In genomic region chr11:97644834-97645233, GRCm38 (mm10) we compare ENCODE assay signal across 8 mouse cellular contexts. TPM values are rescaled to one million over a fixed set of nuclear protein-coding genes. Genes with fewer than 3 reads are reported as not detected.
DNase-seq lines count a peak whose midpoint lies in the region; TF ChIP-seq lines count a peak whose summit lies in the region.

No protein-coding gene starts in this region.

- H3K36me3 ChIP-seq in heart, adult 2 months (ENCODE audit: control insufficient read depth, insufficient read depth, low read length) = no peaks in the 10 kb centered on the region
- no peaks in the 10 kb centered on the region for H3K36me3 ChIP-seq in heart, embryonic 10.5 days

- TF ChIP-seq CTCF in heart, adult 2 months (IDR thresholded peaks at IDR 0.05) = peak; percentile 93

- TF ChIP-seq POLR2A in heart, adult 2 months (IDR thresholded peaks at IDR 0.05; ENCODE audit: insufficient read depth, low read depth, low read length) = no peak

- H3K4me1 ChIP-seq in heart, adult 2 months (ENCODE audit: control insufficient read depth, insufficient read depth, low read length) = no peaks in the 10 kb centered on the region
- H3K4me1 ChIP-seq in heart, embryonic 10.5 days = no peaks in the 10 kb centered on the region

- H3K4me3 ChIP-seq in heart, adult 2 months = no peak overlapping the region
- no peak overlapping the region for H3K4me3 ChIP-seq in heart, embryonic 10.5 days

- H3K9me3 ChIP-seq in heart, embryonic 10.5 days = no peaks in the 10 kb centered on the region

- H3K79me2 ChIP-seq in heart, adult 2 months (replicated peaks; ENCODE audit: control insufficient read depth, insufficient read depth, low read length) = no peaks in the 10 kb centered on the region

- peak; percentile 77 for TF ChIP-seq EP300 in heart, adult 2 months (IDR thresholded peaks at IDR 0.05; ENCODE audit: insufficient read depth, low read depth, low read length)

- intact Hi-C loops in heart, adult 2 months (cut with DNase I) = loop anchor here (1.0 kb wide), 1 partner anchor 45 kb away; no protein-coding TSS in a partner anchor

- no peak overlapping the region for H3K9ac ChIP-seq in heart, adult 2 months (ENCODE audit: low read depth, low read length)

- DNase-seq in heart, adult 2 months = peak; percentile 75 to 80
- DNase-seq in heart, embryonic 10.5 days (ENCODE audit: low spot score) = no peak
- DNase-seq in urinary bladder, postnatal 25 days (ENCODE audit: low spot score) = peak; percentile 67
- DNase-seq in urinary bladder, postnatal 4 days (ENCODE audit: low spot score in 2 of 2) = no peak
- DNase-seq in cerebellum, postnatal 25 days = peak; percentile 73 to 86
- DNase-seq in kidney, adult 8-10 months = peak; percentile 63 to 85
- peak; percentile 74 for DNase-seq in mesoderm, embryonic 11.5 days (ENCODE audit: low read depth, low spot score)
- peak; percentile 55 for DNase-seq in yolk sac, embryonic 10.5 days (ENCODE audit: low spot score)

- H3K27ac ChIP-seq in heart, adult 2 months = no peak overlapping the region
- H3K27ac ChIP-seq in heart, embryonic 10.5 days = no peak overlapping the region

- H3K27me3 ChIP-seq in heart, adult 2 months (ENCODE audit: control insufficient read depth, insufficient read depth, low read length) = no peaks in the 10 kb centered on the region
- H3K27me3 ChIP-seq in heart, embryonic 10.5 days (ENCODE audit: insufficient read depth, poor library complexity, severe bottlenecking) = no peaks in the 10 kb centered on the region

- 6% methylated on average over 6 of the region's 6 CpGs for WGBS in heart, adult 2 months
- WGBS in heart, embryonic 10.5 days = 4% methylated on average over 6 of the region's 6 CpGs

RNA-seq across cellular contexts. Expression of gene Epop, which starts 15.3 kb away (rescaled TPM):
- total RNA-seq in heart, adult 2 months (2021) = 1 to 10 TPM; 1.4 to 2.6 TPM
- polyA plus RNA-seq in heart, adult 2 months (2012; rRNA removed) = 0.44 and 0.61 TPM in 2 replicates
- 1.9 and 8.5 TPM in 2 replicates for polyA plus RNA-seq in heart, embryonic 10.5 days (2016; fragmentation: Nextera tagmentation; extraction: Ambion mirVana)

RNA-seq across cellular contexts. Expression of gene Mllt6, which starts 18.4 kb away (rescaled TPM):
- 10 to 100 TPM; 67.1 to 72.5 TPM for total RNA-seq in heart, adult 2 months (2021)
- 37.9 and 46.2 TPM in 2 replicates for polyA plus RNA-seq in heart, adult 2 months (2012; rRNA removed)
- 1.7 and 2.2 TPM in 2 replicates for polyA plus RNA-seq in heart, embryonic 10.5 days (2016; fragmentation: Nextera tagmentation; extraction: Ambion mirVana)

RNA-seq across cellular contexts. Expression of gene Cisd3, which starts 40.8 kb away (rescaled TPM):
- total RNA-seq in heart, adult 2 months (2021) = 100 to 1,000 TPM; 130 to 137 TPM
- polyA plus RNA-seq in heart, adult 2 months (2012; rRNA removed) = 82.7 and 106 TPM in 2 replicates
- 49.8 and 52.8 TPM in 2 replicates for polyA plus RNA-seq in heart, embryonic 10.5 days (2016; fragmentation: Nextera tagmentation; extraction: Ambion mirVana)

RNA-seq across cellular contexts. Expression of gene Pcgf2, which starts 55.5 kb away (rescaled TPM):
- total RNA-seq in heart, adult 2 months (2021) = 1 to 10 TPM; 4.1 to 5.6 TPM
- 9.5 and 17.8 TPM in 2 replicates for polyA plus RNA-seq in heart, adult 2 months (2012; rRNA removed)
- 9.7 and 13.5 TPM in 2 replicates for polyA plus RNA-seq in heart, embryonic 10.5 days (2016; fragmentation: Nextera tagmentation; extraction: Ambion mirVana)

RNA-seq across cellular contexts. Expression of gene Psmb3, which starts 58.4 kb away (rescaled TPM):
- 100 to 1,000 TPM; 135 to 139 TPM for total RNA-seq in heart, adult 2 months (2021)
- 273 and 314 TPM in 2 replicates for polyA plus RNA-seq in heart, adult 2 months (2012; rRNA removed)
- polyA plus RNA-seq in heart, embryonic 10.5 days (2016; fragmentation: Nextera tagmentation; extraction: Ambion mirVana) = 517 and 557 TPM in 2 replicates

Comparison
In these comparisons a context has a peak if more than half of its experiments do, and no peak if none do; other contexts are left out.
1. DNase-seq: peak in heart, adult 2 months (2 of 2), urinary bladder, postnatal 25 days (single experiment), cerebellum, postnatal 25 days (2 of 2), kidney, adult 8-10 months (2 of 2), mesoderm, embryonic 11.5 days (single experiment) and yolk sac, embryonic 10.5 days (single experiment); none in heart, embryonic 10.5 days (single experiment) and urinary bladder, postnatal 4 days (0 of 2).
2. RNA of gene Mllt6, which starts 18.4 kb away (polyA plus RNA-seq): 37.9 to 46.2 TPM in heart, adult 2 months; 1.7 to 2.2 TPM in heart, embryonic 10.5 days; every median in the first group is over 10 times any median in the second.